Mouse (Mus musculus) hindbrain, embryonic 13.5 days (tissue): ENCODE measurements around the gene App. TPM values are rescaled to one million over a fixed set of nuclear protein-coding genes. Genes with fewer than 3 reads are reported as not detected.

ENCODE experiments used
- ATAC-seq: fragments of 200-750 bp; cut with Nextera tagmentation; 2 replicates; pipeline ENCODE4 v1.8.0; 2017; ENCODE audit warnings: moderate TSS enrichment; ENCODE audit not compliant: low FRiP score
- H3K27ac ChIP-seq: fragments of 300-500 bp; sonication (generic); 2 replicates; pipeline ENCODE4 v1.5.1; 2015; ENCODE audit warnings: inconsistent platforms, mild to moderate bottlenecking, moderate library complexity
- H3K27me3 ChIP-seq: fragments of 300-500 bp; sonication (generic); 2 replicates; pipeline ENCODE4 v1.6.1; 2015; ENCODE audit warnings: mild to moderate bottlenecking, inconsistent platforms
- H3K36me3 ChIP-seq: fragments of 300-500 bp; sonication (generic); 2 replicates; pipeline ENCODE4 v1.6.1; 2015; ENCODE audit warnings: mild to moderate bottlenecking, inconsistent platforms
- H3K4me1 ChIP-seq: fragments of 300-500 bp; sonication (generic); replicated peaks from 2 replicates; pipeline ENCODE4 v1.6.1; 2015; ENCODE audit warnings: inconsistent platforms
- H3K4me2 ChIP-seq: fragments of 300-500 bp; sonication (generic); 2 replicates; pipeline ENCODE4 v1.6.1; 2015; ENCODE audit warnings: inconsistent platforms, mild to moderate bottlenecking, moderate library complexity
- H3K4me3 ChIP-seq: fragments of 300-500 bp; sonication (generic); 2 replicates; pipeline ENCODE4 v1.5.1; 2015; ENCODE audit warnings: mild to moderate bottlenecking, inconsistent platforms
- H3K9ac ChIP-seq: fragments of 300-500 bp; sonication (generic); 2 replicates; pipeline ENCODE4 v1.6.1; 2015; ENCODE audit warnings: mild to moderate bottlenecking, inconsistent platforms
- H3K9me3 ChIP-seq: fragments of 300-500 bp; sonication (generic); 2 replicates; pipeline ENCODE4 v1.6.1; 2016; ENCODE audit warnings: inconsistent platforms
- WGBS: fragments of 180-500 bp; shearing (Covaris S2); methylation state at CpG from one replicate; pipeline ENCODE4 v1.1.7; 2015; 5-methylcytosine and 5-hydroxymethylcytosine counted together
- polyA plus RNA-seq: library from polyadenylated mRNA; unstranded; fragments of >200 nt; fragmentation: Nextera tagmentation; extraction: Ambion mirVana; gene quantifications from 2 replicates; pipeline ENCODE4 v1.2.1, GENCODE M21; 2015

App gene
- polyA plus RNA-seq, 1 experiment from 2014 or later = 338 TPM

GRCm38 (mm10) chr16:85166205-85166604 is 7.4 kb downstream of the App start:
- WGBS = 73% methylated on average over 4 of the region's 4 CpGs
- Histone ChIP-seq H3K36me3 (peaks cover 5% of the 10 kb centered on the region), H3K27ac (peak overlapping the region; percentile 76; the same call in 1 of the 2 replicates), H3K9ac (no peak overlapping the region), H3K4me3 (no peak overlapping the region), H3K4me2 (no peak overlapping the region), H3K9me3 (no peaks in the 10 kb centered on the region), H3K27me3 (no peaks in the 10 kb centered on the region), H3K4me1 (peaks cover 48% of the 10 kb centered on the region)
- ATAC-seq = no peak

GRCm38 (mm10) chr16:85165631-85166030 is 7.9 kb downstream of the App start:
- H3K4me3 ChIP-seq = no peak overlapping the region
- no peak for ATAC-seq
- no peaks in the 10 kb centered on the region for H3K27me3 ChIP-seq
- peaks cover 42% of the 10 kb centered on the region for H3K4me1 ChIP-seq
- H3K36me3 ChIP-seq = peaks cover 5% of the 10 kb centered on the region
- 59% methylated on average over 7 of the region's 7 CpGs for WGBS
- peak overlapping the region; percentile 26 for H3K4me2 ChIP-seq
- H3K27ac ChIP-seq = peak overlapping the region; percentile 76
- H3K9ac ChIP-seq = 0 out of 2 replicates have a peak overlapping the region, but pooled peaks have one; percentile 11
- H3K9me3 ChIP-seq = no peaks in the 10 kb centered on the region

GRCm38 (mm10) chr16:85165177-85165576 is 8.4 kb downstream of the App start:
- H3K9me3 ChIP-seq = no peaks in the 10 kb centered on the region
- peaks cover 5% of the 10 kb centered on the region for H3K36me3 ChIP-seq
- ATAC-seq = 0 out of 2 replicates have a peak, but pooled peaks have one; percentile 33
- H3K27me3 ChIP-seq = no peaks in the 10 kb centered on the region
- no peak overlapping the region for H3K4me3 ChIP-seq
- H3K4me2 ChIP-seq = peak overlapping the region; percentile 26
- WGBS = 33% methylated on average over 7 of the region's 7 CpGs
- no peak overlapping the region for H3K9ac ChIP-seq
- H3K4me1 ChIP-seq = peaks cover 38% of the 10 kb centered on the region
- H3K27ac ChIP-seq = peak overlapping the region; percentile 76; the same call in 1 of the 2 replicates

DNA sequence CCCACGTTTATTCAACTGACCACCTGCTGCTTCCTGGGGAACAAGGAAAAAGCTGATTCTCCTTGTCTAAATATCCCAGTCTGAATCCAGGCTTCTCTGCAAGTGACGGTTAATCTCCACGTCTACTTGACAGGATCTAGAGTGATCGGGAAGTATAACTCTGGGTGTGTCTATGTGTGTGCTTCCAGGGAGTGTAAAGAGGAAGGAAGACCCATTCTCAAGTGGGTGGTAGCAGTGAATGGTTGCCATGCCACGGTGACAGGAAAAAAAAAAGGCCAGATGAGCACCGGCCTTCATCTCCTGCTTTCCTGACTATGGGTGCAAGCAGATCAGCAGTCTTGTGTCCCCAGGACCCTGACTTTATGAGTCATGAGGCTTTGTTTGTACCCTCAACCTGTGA is 10.8 kb downstream of the App start:
- Histone ChIP-seq H3K4me1 (peaks cover 17% of the 10 kb centered on the region), H3K4me3 (no peak overlapping the region), H3K36me3 (peaks cover 5% of the 10 kb centered on the region), H3K27ac (no peak overlapping the region), H3K9ac (no peak overlapping the region), H3K4me2 (no peak overlapping the region), H3K9me3 (no peaks in the 10 kb centered on the region), H3K27me3 (no peaks in the 10 kb centered on the region)
- 83% methylated on average over 6 of the region's 6 CpGs for WGBS
- ATAC-seq = no peak

- no peak for ATAC-seq
- H3K9ac ChIP-seq = no peak overlapping the region
- H3K9me3 ChIP-seq = no peaks in the 10 kb centered on the region
- H3K4me1 ChIP-seq = peaks cover 4% of the 10 kb centered on the region
- H3K27ac ChIP-seq = no peak overlapping the region
- WGBS = 73% methylated on average over 2 of the region's 2 CpGs
- no peaks in the 10 kb centered on the region for H3K27me3 ChIP-seq
- H3K4me3 ChIP-seq = no peak overlapping the region
- no peaks in the 10 kb centered on the region for H3K36me3 ChIP-seq
- H3K4me2 ChIP-seq = no peak overlapping the region
These were observed 13.4 kb downstream of the App start for GRCm38 (mm10) chr16:85160140-85160539.

- Histone ChIP-seq H3K4me3 (no peak overlapping the region), H3K4me1 (peaks cover 9% of the 10 kb centered on the region; the same call in 1 of the 2 replicates), H3K27me3 (no peaks in the 10 kb centered on the region), H3K36me3 (no peaks in the 10 kb centered on the region), H3K9me3 (no peaks in the 10 kb centered on the region), H3K4me2 (no peak overlapping the region), H3K27ac (no peak overlapping the region), H3K9ac (no peak overlapping the region)
- ATAC-seq = no peak
- WGBS = 88% methylated on average over 11 of the region's 11 CpGs
These were observed 15.6 kb downstream of the App start for GRCm38 (mm10) chr16:85157796-85158546.

- Histone ChIP-seq H3K4me1 (peaks cover 14% of the 10 kb centered on the region), H3K27me3 (no peaks in the 10 kb centered on the region), H3K36me3 (no peaks in the 10 kb centered on the region), H3K9ac (no peak overlapping the region), H3K4me3 (no peak overlapping the region), H3K27ac (no peak overlapping the region), H3K9me3 (no peaks in the 10 kb centered on the region), H3K4me2 (no peak overlapping the region)
- 95% methylated on average over 2 of the region's 2 CpGs for WGBS
- no peak for ATAC-seq
These were observed 16.4 kb downstream of the App start for GRCm38 (mm10) chr16:85157156-85157555.

- no peaks in the 10 kb centered on the region for H3K27me3 ChIP-seq
- no peaks in the 10 kb centered on the region for H3K9me3 ChIP-seq
- H3K36me3 ChIP-seq = no peaks in the 10 kb centered on the region
- ATAC-seq = no peak
- no peak overlapping the region for H3K27ac ChIP-seq
- no peak overlapping the region for H3K4me2 ChIP-seq
- peaks cover 25% of the 10 kb centered on the region for H3K4me1 ChIP-seq
- 65% methylated on average over 10 of the region's 10 CpGs for WGBS
- no peak overlapping the region for H3K4me3 ChIP-seq
- no peak overlapping the region for H3K9ac ChIP-seq
These were observed 17.7 kb downstream of the App start for GRCm38 (mm10) chr16:85155836-85156235.

DNA sequence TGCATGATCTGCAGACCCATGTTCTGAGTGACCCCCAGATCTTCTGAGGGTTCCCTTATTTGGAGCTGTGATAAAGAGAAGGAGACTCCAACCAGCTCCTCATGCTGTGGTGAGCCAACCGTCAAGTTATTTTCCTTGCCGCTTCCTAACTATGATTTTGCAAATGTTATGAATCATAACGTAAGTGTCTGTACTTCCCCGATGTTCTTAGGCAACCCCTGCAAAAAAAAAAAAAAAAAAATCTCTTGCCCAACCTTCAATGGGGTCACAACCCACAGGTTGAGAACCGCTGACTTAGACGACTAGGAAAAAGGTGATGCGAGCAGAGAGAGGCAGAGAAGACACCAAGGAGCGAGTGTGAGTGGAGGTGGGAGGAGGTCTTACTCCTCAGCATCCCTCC is 21.1 kb downstream of the App start:
- H3K27ac ChIP-seq = no peak overlapping the region
- H3K9me3 ChIP-seq = no peaks in the 10 kb centered on the region
- no peak overlapping the region for H3K4me3 ChIP-seq
- H3K9ac ChIP-seq = no peak overlapping the region
- peaks cover 5% of the 10 kb centered on the region for H3K36me3 ChIP-seq
- 88% methylated on average over 8 of the region's 8 CpGs for WGBS
- no peak overlapping the region for H3K4me2 ChIP-seq
- no peak for ATAC-seq
- peaks cover 38% of the 10 kb centered on the region for H3K4me1 ChIP-seq
- no peaks in the 10 kb centered on the region for H3K27me3 ChIP-seq

DNA sequence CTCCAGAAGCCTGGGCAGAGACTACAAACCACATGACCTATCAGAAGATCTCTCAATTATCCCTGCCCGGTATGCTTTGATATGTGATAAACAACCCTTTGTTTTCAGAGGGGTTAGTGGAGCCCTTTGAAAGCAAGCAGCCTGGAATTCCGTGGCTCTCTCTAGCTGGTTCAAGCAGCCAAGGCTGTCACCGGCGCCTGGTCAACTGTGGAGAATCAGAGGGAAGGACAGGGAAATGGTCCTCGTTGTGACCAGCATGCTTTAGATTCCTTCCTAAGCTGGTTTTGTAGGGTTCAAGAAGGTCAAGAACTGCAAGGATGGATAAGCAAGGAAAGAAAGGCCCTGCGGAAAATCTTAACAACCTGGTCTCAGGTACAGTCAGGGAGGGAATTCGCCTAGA is 21.9 kb downstream of the App start:
- ATAC-seq = no peak
- no peaks in the 10 kb centered on the region for H3K27me3 ChIP-seq
- no peaks in the 10 kb centered on the region for H3K9me3 ChIP-seq
- H3K9ac ChIP-seq = no peak overlapping the region
- peak overlapping the region; percentile 58; the same call in 1 of the 2 replicates for H3K27ac ChIP-seq
- peaks cover 5% of the 10 kb centered on the region for H3K36me3 ChIP-seq
- peaks cover 38% of the 10 kb centered on the region for H3K4me1 ChIP-seq
- 28% methylated on average over 7 of the region's 7 CpGs for WGBS
- no peak overlapping the region for H3K4me3 ChIP-seq
- no peak overlapping the region for H3K4me2 ChIP-seq

DNA sequence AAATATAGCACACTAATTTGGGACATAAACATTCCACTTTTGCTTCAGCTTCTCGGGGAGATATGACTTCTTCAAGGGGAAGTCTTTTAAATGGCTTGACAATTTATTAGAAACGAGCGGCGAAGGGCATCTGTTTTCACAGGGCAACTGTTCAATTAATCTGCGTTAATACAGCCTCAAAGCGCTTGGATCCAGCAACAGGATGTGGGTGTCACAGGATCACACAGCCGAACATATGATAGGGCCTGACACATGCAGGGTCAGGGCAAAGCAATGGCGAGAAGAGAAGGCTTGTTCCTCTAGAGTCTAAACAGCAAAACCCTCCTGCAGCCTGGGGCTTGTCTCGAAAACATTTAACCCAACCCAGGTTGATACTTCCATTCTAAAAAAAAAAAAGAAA is 22.7 kb downstream of the App start:
- no peaks in the 10 kb centered on the region for H3K27me3 ChIP-seq
- no peak overlapping the region for H3K9ac ChIP-seq
- no peak overlapping the region for H3K4me3 ChIP-seq
- no peak for ATAC-seq
- no peak overlapping the region for H3K27ac ChIP-seq
- 61% methylated on average over 9 of the region's 9 CpGs for WGBS
- peaks cover 5% of the 10 kb centered on the region for H3K36me3 ChIP-seq
- H3K9me3 ChIP-seq = no peaks in the 10 kb centered on the region
- H3K4me1 ChIP-seq = peaks cover 40% of the 10 kb centered on the region
- no peak overlapping the region for H3K4me2 ChIP-seq

DNA sequence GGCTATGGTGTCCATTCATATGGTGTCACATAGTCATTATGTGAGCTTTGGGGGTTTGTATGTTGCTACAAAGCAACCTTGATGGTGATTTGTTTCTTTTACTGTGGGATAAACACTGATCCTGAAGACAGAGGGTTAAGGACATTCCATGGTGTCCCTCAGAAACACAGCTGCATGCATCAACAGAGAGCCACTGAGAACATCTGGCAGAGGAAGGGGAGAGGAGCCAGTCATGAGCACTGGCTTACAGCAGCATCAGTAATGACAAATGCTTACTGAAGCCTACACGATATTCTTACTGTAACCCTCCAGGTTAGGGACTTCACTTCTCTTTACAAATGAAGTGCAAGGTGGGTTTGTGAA is 24.1 kb downstream of the App start:
- Histone ChIP-seq H3K27me3 (no peaks in the 10 kb centered on the region), H3K36me3 (peaks cover 5% of the 10 kb centered on the region), H3K4me1 (peaks cover 41% of the 10 kb centered on the region), H3K4me3 (no peak overlapping the region), H3K27ac (no peak overlapping the region), H3K9ac (no peak overlapping the region), H3K9me3 (no peaks in the 10 kb centered on the region), H3K4me2 (no peak overlapping the region)
- ATAC-seq = no peak
- 70% methylated on average over 1 of the region's 1 CpGs for WGBS
